Mouse (Mus musculus): ENCODE measurements around the gene Zc3h4. TPM values are rescaled to one million over a fixed set of nuclear protein-coding genes. Genes with fewer than 3 reads are reported as not detected.

Gene Zc3h4
- 25.5 and 26.1 TPM in 2 replicates for polyA plus RNA-seq (2016; fragmentation: Nextera tagmentation; extraction: Ambion mirVana)

GRCm38 (mm10) chr7:16400689-16401611 lies at the start of gene Zc3h4:
Gene Zc3h4 (plus strand): TSS chr7:16400910.
- under 1% methylated on average over 65 of the region's 85 CpGs for WGBS
- Histone ChIP-seq H3K27ac (peak within 1 kb of the TSS; percentile 100), H3K36me3 (no peaks in the 10 kb centered on the region), H3K27me3 (no peaks in the 10 kb centered on the region), H3K4me2 (replicated peaks) (peak within 1 kb of the TSS; percentile 72), H3K9me3 (no peaks in the 10 kb centered on the region), H3K9ac (peak within 1 kb of the TSS; percentile 99), H3K4me3 (peak within 1 kb of the TSS; percentile 91), H3K4me1 (peaks cover 35% of the 10 kb centered on the region)
- ATAC-seq (ENCODE audit: insufficient number of reproducible peaks, insufficient read depth, low FRiP score, low TSS enrichment) = peak; percentile 35

- no peak overlapping the region for H3K4me3 ChIP-seq
- no peak for ATAC-seq (ENCODE audit: insufficient number of reproducible peaks, insufficient read depth, low FRiP score, low TSS enrichment)
- no peaks in the 10 kb centered on the region for H3K4me1 ChIP-seq
- 98% methylated on average over 3 of the region's 3 CpGs for WGBS
- no peaks in the 10 kb centered on the region for H3K9me3 ChIP-seq
- H3K9ac ChIP-seq = no peak overlapping the region
- H3K27ac ChIP-seq = no peak overlapping the region
- H3K27me3 ChIP-seq = no peaks in the 10 kb centered on the region
- peaks cover 64% of the 10 kb centered on the region for H3K36me3 ChIP-seq
- no peak overlapping the region for H3K4me2 ChIP-seq (replicated peaks)
Observed at GRCm38 (mm10) chr7:16355854-16356594, 44.7 kb upstream of the Zc3h4 start.

GRCm38 (mm10) chr7:16357602-16358001 lies 43.1 kb upstream of the Zc3h4 start:
- H3K27ac ChIP-seq = no peak overlapping the region
- ATAC-seq (ENCODE audit: insufficient number of reproducible peaks, insufficient read depth, low FRiP score, low TSS enrichment) = no peak
- WGBS = 92% methylated on average over 3 of the region's 3 CpGs
- no peaks in the 10 kb centered on the region for H3K9me3 ChIP-seq
- H3K36me3 ChIP-seq = peaks cover 59% of the 10 kb centered on the region
- no peak overlapping the region for H3K4me3 ChIP-seq
- H3K9ac ChIP-seq = no peak overlapping the region
- H3K27me3 ChIP-seq = no peaks in the 10 kb centered on the region
- H3K4me2 ChIP-seq (replicated peaks) = no peak overlapping the region
- H3K4me1 ChIP-seq = no peaks in the 10 kb centered on the region

- Histone ChIP-seq H3K4me2 (replicated peaks) (no peak overlapping the region), H3K4me3 (no peak overlapping the region), H3K27ac (no peak overlapping the region), H3K9ac (no peak overlapping the region), H3K36me3 (peaks cover 69% of the 10 kb centered on the region), H3K27me3 (no peaks in the 10 kb centered on the region), H3K4me1 (no peaks in the 10 kb centered on the region), H3K9me3 (no peaks in the 10 kb centered on the region)
- no peak for ATAC-seq (ENCODE audit: insufficient number of reproducible peaks, insufficient read depth, low FRiP score, low TSS enrichment)
- WGBS = 90% methylated on average over 1 of the region's 1 CpGs
Observed at GRCm38 (mm10) chr7:16364319-16364718, 36.4 kb upstream of the Zc3h4 start.

GRCm38 (mm10) chr7:16364901-16365500 lies 35.7 kb upstream of the Zc3h4 start:
- no peaks in the 10 kb centered on the region for H3K4me1 ChIP-seq
- H3K4me3 ChIP-seq = no peak overlapping the region
- no peak overlapping the region for H3K4me2 ChIP-seq (replicated peaks)
- peaks cover 76% of the 10 kb centered on the region for H3K36me3 ChIP-seq
- no peak overlapping the region for H3K9ac ChIP-seq
- no peak overlapping the region for H3K27ac ChIP-seq
- H3K9me3 ChIP-seq = no peaks in the 10 kb centered on the region
- no peak for ATAC-seq (ENCODE audit: insufficient number of reproducible peaks, insufficient read depth, low FRiP score, low TSS enrichment)
- 62% methylated on average over 4 of the region's 4 CpGs for WGBS
- H3K27me3 ChIP-seq = no peaks in the 10 kb centered on the region

- no peak overlapping the region for H3K4me3 ChIP-seq
- WGBS = 79% methylated on average over 10 of the region's 10 CpGs
- H3K27ac ChIP-seq = no peak overlapping the region
- ATAC-seq (ENCODE audit: insufficient number of reproducible peaks, insufficient read depth, low FRiP score, low TSS enrichment) = no peak
- H3K4me2 ChIP-seq (replicated peaks) = no peak overlapping the region
- H3K9ac ChIP-seq = no peak overlapping the region
- H3K36me3 ChIP-seq = peaks cover 88% of the 10 kb centered on the region
- no peaks in the 10 kb centered on the region for H3K9me3 ChIP-seq
- H3K4me1 ChIP-seq = no peaks in the 10 kb centered on the region
- H3K27me3 ChIP-seq = no peaks in the 10 kb centered on the region
Observed at GRCm38 (mm10) chr7:16366133-16366646, 34.5 kb upstream of the Zc3h4 start.

GRCm38 (mm10) chr7:16366669-16367068 lies 34.0 kb upstream of the Zc3h4 start:
- no peak for ATAC-seq (ENCODE audit: insufficient number of reproducible peaks, insufficient read depth, low FRiP score, low TSS enrichment)
- no peak overlapping the region for H3K9ac ChIP-seq
- H3K4me2 ChIP-seq (replicated peaks) = no peak overlapping the region
- no peaks in the 10 kb centered on the region for H3K9me3 ChIP-seq
- H3K4me3 ChIP-seq = no peak overlapping the region
- H3K27me3 ChIP-seq = no peaks in the 10 kb centered on the region
- H3K36me3 ChIP-seq = peaks cover 89% of the 10 kb centered on the region
- 81% methylated on average over 4 of the region's 4 CpGs for WGBS
- H3K27ac ChIP-seq = no peak overlapping the region
- no peaks in the 10 kb centered on the region for H3K4me1 ChIP-seq

- Histone ChIP-seq H3K36me3 (peaks cover 88% of the 10 kb centered on the region), H3K9me3 (no peaks in the 10 kb centered on the region), H3K4me3 (no peak overlapping the region), H3K9ac (no peak overlapping the region), H3K27me3 (no peaks in the 10 kb centered on the region), H3K27ac (no peak overlapping the region), H3K4me1 (no peaks in the 10 kb centered on the region), H3K4me2 (replicated peaks) (no peak overlapping the region)
- no peak for ATAC-seq (ENCODE audit: insufficient number of reproducible peaks, insufficient read depth, low FRiP score, low TSS enrichment)
- WGBS = 84% methylated on average over 2 of the region's 2 CpGs
Observed at GRCm38 (mm10) chr7:16368835-16369234, 31.9 kb upstream of the Zc3h4 start.

- Histone ChIP-seq H3K27ac (no peak overlapping the region), H3K9me3 (no peaks in the 10 kb centered on the region), H3K27me3 (no peaks in the 10 kb centered on the region), H3K4me1 (no peaks in the 10 kb centered on the region), H3K4me2 (replicated peaks) (no peak overlapping the region), H3K36me3 (peaks cover 87% of the 10 kb centered on the region), H3K4me3 (no peak overlapping the region), H3K9ac (no peak overlapping the region)
- no peak for ATAC-seq (ENCODE audit: insufficient number of reproducible peaks, insufficient read depth, low FRiP score, low TSS enrichment)
- 96% methylated on average over 2 of the region's 2 CpGs for WGBS
Observed at GRCm38 (mm10) chr7:16370596-16370995, 30.1 kb upstream of the Zc3h4 start.

- WGBS = 78% methylated on average over 2 of the region's 2 CpGs
- Histone ChIP-seq H3K27me3 (no peaks in the 10 kb centered on the region), H3K36me3 (peaks cover 87% of the 10 kb centered on the region), H3K9ac (no peak overlapping the region), H3K4me3 (no peak overlapping the region), H3K9me3 (no peaks in the 10 kb centered on the region), H3K27ac (no peak overlapping the region), H3K4me1 (no peaks in the 10 kb centered on the region), H3K4me2 (replicated peaks) (no peak overlapping the region)
- no peak for ATAC-seq (ENCODE audit: insufficient number of reproducible peaks, insufficient read depth, low FRiP score, low TSS enrichment)
Observed at GRCm38 (mm10) chr7:16373719-16374118, 27.0 kb upstream of the Zc3h4 start.

GRCm38 (mm10) chr7:16374989-16375388 lies 25.7 kb upstream of the Zc3h4 start:
- no peaks in the 10 kb centered on the region for H3K4me1 ChIP-seq
- no peak overlapping the region for H3K9ac ChIP-seq
- no peaks in the 10 kb centered on the region for H3K9me3 ChIP-seq
- no peak overlapping the region for H3K4me3 ChIP-seq
- H3K27ac ChIP-seq = no peak overlapping the region
- H3K27me3 ChIP-seq = no peaks in the 10 kb centered on the region
- H3K4me2 ChIP-seq (replicated peaks) = no peak overlapping the region
- WGBS = 90% methylated on average over 5 of the region's 5 CpGs
- peaks cover 80% of the 10 kb centered on the region for H3K36me3 ChIP-seq
- no peak for ATAC-seq (ENCODE audit: insufficient number of reproducible peaks, insufficient read depth, low FRiP score, low TSS enrichment)
